Mouse (Mus musculus): ENCODE measurements around the gene Vamp5. TPM values are rescaled to one million over a fixed set of nuclear protein-coding genes. Genes with fewer than 3 reads are reported as not detected.

Vamp5 gene
- total RNA-seq, 2 experiments from 2014 or later, result 3.4 to 4.5 TPM

DNA sequence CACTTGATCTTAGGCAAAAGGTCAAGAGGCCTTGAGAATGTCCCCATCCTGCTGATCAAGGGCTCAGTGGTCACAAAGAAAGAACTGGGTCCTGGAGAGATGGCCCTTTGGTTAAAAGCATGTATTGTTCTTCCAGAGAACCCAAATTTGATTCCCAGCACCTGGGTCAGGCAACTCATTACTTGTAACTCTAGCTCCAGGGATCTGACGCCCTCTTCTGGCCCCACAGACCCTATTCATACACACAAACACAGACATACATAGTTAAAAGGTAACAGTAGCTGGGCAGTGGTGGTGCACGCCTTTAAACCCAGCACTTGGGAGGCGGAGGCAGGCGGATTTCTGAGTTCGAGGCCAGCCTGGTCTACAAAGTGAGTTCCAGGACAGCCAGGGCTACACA lies 12.1 kb upstream of the Vamp5 start:
- intact Hi-C loops (cut with DNase I), result no loop called here

GRCm38 (mm10) chr6:72390795-72391521 lies 10.7 kb upstream of the Vamp5 start:
- peak in 1 of 2 experiments; percentile 79 for DNase-seq (ENCODE audit: extremely low spot score in 1 of 2, low spot score in 2 of 2)
- intact Hi-C loops (cut with DNase I), result no loop called here

More for the DNA sequence above, 12.1 kb upstream of the Vamp5 start:
- no peak for DNase-seq (ENCODE audit: extremely low spot score in 1 of 2, low spot score in 2 of 2)

DNA sequence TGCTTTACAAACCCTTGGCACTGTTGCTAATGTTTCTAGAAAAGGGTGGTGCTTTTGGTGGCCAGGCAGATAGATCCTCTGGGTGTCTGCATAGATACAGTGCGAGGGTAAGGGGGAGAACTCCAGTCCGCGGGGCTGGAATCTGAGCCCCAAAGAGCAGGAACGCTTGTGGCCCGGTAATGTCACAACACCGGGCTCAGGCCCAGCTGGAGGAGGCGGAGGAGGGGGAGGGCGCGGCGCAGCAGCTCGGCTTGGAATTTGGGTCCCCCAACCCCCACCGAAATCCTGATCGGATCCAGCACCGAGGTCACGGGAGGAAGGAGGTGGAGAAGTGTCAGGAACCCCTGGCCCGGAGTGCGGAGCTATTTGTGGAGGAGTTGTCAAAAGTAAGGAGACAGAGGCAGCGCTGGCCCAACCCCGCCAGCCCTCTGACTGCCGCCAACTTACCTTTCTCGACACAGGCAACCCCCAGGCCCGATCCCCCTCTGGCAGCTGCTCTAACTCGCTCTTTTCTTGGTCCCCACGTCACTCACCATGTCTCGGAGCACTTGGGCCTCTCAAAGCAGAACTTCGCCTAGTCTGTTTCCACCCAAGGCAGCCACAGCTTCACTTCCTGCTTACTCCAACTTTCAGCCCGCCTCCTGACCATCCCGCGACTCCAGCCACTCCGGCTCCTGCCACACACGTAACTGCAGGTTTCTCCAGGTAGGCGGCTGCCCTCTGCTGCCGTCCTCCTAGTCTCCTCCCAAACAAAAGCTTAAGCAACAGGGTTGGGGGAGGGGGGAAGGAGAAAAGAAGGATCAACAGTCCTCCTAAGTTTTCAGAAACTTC lies 9.9 kb upstream of the Vamp5 start, which contains the start of gene Vamp8:
Gene Vamp8 (minus strand): TSS at position 763 of the 831 bp plus-strand sequence.
- intact Hi-C loops (cut with DNase I), result no loop called here
- peak; percentile 30 to 88 for DNase-seq (ENCODE audit: extremely low spot score in 1 of 2, low spot score in 2 of 2)

GRCm38 (mm10) chr6:72389471-72389940 lies 9.2 kb upstream of the Vamp5 start:
- intact Hi-C loops (cut with DNase I), result no loop called here
- no peak for DNase-seq (ENCODE audit: extremely low spot score in 1 of 2, low spot score in 2 of 2)

DNA sequence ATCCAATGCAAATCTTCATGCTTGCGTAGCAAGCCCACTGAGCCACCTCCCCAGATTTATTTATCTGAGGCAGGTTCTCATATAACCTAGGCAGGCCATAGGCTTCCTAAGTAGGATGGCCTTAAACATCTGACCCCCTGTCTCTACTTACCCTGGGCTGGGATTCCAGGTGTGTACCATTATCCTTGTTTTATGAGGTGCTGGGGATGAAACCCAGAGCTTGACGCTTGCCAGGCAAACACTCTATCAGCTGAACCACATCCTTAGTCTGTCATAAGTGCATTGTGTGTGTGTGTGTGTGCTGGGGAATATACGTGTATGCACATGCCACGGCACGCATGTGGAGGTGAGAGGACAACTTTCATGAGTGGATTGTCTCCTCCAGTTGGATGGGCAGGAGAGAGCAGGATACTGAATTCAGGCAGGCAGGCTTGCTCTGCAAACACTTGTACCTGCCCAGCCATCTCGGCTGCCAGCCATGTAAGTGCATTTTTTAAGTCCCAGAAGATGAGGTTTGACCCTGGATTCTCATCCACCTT lies 8.6 kb upstream of the Vamp5 start:
- DNase-seq (ENCODE audit: extremely low spot score in 1 of 2, low spot score in 2 of 2), result no peak
- intact Hi-C loops (cut with DNase I), result no loop called here

DNA sequence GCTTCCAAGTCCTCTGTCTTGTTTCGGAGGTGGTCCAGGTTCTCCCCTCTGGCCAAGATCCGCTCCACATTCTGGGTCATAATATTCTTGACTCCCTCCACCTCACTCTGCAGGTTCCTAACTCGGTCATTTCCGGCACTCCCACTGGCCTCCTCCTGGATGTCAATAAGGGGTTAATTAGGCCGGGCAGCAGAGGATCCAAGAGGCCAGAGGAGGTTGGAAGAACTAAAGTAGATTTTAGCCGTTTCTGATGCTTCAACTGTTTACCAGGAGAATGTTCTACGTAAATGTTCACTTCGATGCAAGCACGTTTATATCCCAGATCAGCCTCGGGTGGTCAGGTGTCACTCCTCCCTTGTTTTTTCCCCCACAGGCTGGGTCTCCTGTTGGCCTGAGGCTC lies 8.0 kb upstream of the Vamp5 start:
- intact Hi-C loops (cut with DNase I), result no loop called here
- DNase-seq (ENCODE audit: extremely low spot score in 1 of 2, low spot score in 2 of 2), result no peak

- no peak for DNase-seq (ENCODE audit: extremely low spot score in 1 of 2, low spot score in 2 of 2)
- intact Hi-C loops (cut with DNase I), result no loop called here
These were observed 7.5 kb upstream of the Vamp5 start for GRCm38 (mm10) chr6:72387816-72388215.

GRCm38 (mm10) chr6:72386561-72386960 lies 6.3 kb upstream of the Vamp5 start:
- intact Hi-C loops (cut with DNase I), result no loop called here

GRCm38 (mm10) chr6:72385258-72385657 lies 5.0 kb upstream of the Vamp5 start:
- DNase-seq (ENCODE audit: extremely low spot score in 1 of 2, low spot score in 2 of 2), result no peak
- intact Hi-C loops (cut with DNase I), result no loop called here

More at GRCm38 (mm10) chr6:72386561-72386960, 6.3 kb upstream of the Vamp5 start:
- no peak for DNase-seq (ENCODE audit: extremely low spot score in 1 of 2, low spot score in 2 of 2)

DNA sequence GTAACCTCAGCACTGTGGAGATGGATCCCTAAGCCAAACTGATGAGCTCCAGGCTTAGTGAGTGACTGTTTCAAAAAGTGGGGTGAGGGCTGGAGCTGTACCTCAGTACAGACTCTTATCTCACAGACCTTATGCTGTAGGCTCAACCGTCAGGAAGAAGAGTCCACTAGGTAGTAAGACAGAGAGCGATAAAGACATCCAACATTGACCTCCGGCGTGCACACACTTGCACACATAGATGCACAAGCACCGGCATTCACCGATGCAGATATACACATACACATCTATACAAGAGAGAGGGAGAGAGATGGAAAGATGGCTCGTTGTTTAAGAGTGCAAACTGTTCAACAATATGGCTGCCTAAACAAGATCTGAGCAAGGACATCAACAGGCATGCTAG lies 3.7 kb upstream of the Vamp5 start:
- intact Hi-C loops (cut with DNase I), result no loop called here
- DNase-seq (ENCODE audit: extremely low spot score in 1 of 2, low spot score in 2 of 2), result no peak

- intact Hi-C loops (cut with DNase I), result no loop called here
- no peak for DNase-seq (ENCODE audit: extremely low spot score in 1 of 2, low spot score in 2 of 2)
These were observed 3.0 kb upstream of the Vamp5 start for GRCm38 (mm10) chr6:72383142-72383820.

DNA sequence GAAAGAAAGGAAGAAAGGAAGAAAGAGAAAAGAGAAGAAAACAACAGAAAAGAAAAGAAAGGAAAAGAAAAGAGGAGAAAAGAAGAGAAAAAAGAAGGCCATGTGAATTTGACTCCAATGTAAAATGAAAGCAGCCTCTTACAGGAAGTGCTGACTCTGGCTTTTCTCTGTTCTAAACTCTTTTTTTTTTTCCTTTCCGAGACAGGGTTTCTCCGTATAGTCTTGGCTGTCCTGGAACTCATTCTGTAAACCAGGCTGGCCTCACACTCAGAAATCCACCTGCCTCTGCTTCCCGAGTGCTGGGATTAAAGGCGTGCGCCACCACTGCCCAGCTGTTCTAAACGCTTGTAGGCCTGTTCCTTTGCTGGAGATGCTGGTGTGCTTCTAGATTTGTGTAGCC lies 2.2 kb upstream of the Vamp5 start:
- intact Hi-C loops (cut with DNase I), result no loop called here
- DNase-seq (ENCODE audit: extremely low spot score in 1 of 2, low spot score in 2 of 2), result no peak

DNA sequence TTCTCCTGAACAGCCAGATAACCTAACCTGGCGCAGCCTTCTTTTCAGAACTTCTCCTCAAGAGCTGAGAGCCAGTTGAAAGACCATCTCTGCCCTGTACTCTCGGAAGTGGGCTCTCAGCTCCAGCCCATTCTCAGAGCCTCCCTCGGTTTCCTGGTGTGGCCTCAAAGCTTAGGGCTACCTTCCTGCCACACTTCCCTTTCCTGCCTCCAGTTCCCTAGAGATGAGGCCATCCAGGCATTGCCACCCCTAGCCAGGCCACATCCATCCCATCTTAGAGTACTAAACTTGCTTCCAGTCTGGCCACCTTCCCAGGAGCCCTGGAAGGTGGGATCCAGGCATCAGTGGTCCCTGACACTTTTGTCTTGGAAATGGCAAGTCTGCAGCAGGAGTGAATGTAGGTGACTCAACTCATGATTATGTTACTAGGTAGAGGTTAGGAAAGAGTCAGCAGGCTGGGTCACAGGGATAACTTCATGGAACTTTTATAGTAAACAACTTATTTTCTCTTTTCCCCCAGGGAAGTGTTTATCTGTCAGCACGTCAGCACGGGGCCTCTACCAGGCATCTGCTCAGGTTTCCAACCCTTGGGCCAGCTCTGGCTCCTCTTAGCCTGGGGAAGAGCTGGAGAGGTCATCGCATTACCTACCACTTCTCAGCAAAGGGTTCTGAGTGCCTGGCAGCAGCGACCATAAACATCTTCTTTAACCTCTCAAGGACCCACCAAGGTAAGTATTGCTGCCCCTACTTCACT lies 714 bp downstream of the Vamp5 start:
- intact Hi-C loops (cut with DNase I), result no loop called here
- no peak for DNase-seq (ENCODE audit: extremely low spot score in 1 of 2, low spot score in 2 of 2)

- DNase-seq (ENCODE audit: extremely low spot score in 1 of 2, low spot score in 2 of 2), result no peak
- intact Hi-C loops (cut with DNase I), result no loop called here
These were observed 1.6 kb downstream of the Vamp5 start for GRCm38 (mm10) chr6:72378510-72379234.

DNA sequence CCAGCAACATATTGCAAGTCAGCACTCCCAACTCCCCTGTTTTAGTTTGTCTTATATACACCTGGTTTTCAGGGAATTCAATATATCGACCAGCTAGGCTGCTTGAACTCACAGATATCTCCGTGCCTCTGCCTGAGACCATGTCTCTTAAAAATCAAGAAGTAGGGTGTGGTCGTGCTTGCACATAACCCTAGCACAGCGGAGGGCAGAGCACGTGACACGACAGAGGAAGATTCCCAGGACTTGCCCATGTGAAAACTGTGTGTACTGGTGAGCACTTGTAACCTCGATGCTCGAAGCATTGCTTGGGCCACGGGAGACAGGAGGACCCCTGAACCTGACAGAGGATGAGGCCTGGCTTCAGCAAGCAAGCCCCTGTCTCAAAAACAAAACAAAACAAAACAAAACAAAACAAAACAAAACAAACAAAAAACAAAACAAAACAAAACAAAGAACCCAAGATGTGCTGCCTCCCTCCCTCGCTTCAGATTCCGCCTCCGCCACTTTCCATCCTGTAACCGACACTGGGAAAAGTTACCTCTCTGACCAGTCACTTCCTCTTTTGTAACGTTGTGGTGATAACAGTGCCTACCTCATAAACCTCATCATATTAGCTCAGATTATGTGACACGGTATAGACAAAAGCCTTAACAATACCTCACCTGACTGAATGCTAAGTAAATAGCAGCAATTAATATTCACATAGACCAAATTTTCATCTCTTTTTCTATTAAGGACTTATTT lies 5.3 kb downstream of the Vamp5 start:
- no peak for DNase-seq (ENCODE audit: extremely low spot score in 1 of 2, low spot score in 2 of 2)

GRCm38 (mm10) chr6:72374206-72374605 lies 6.1 kb downstream of the Vamp5 start:
- intact Hi-C loops (cut with DNase I), result no loop called here
- no peak for DNase-seq (ENCODE audit: extremely low spot score in 1 of 2, low spot score in 2 of 2)

More for the DNA sequence above, 5.3 kb downstream of the Vamp5 start:
- intact Hi-C loops (cut with DNase I), result no loop called here

DNA sequence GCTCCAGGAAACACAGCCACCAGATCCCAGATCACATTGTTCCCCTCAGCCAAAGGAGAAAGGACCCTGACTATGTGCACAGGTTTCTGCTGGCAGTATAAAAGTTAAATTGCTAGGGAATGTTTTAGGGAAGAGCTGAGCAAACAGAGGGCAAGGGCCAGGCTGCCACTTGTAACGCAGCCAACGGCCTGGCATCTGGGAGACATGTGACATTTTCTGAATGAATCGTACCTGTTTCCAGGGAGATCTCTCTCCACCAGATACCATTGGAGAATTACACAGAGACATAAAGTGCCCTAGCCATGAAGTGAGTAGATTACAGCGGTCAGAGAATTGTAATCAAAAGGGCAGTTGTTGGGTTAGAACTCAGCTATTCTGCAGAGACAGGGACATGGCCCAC lies 7.1 kb downstream of the Vamp5 start:
- intact Hi-C loops (cut with DNase I), result no loop called here
- DNase-seq (ENCODE audit: extremely low spot score in 1 of 2, low spot score in 2 of 2), result no peak
